Mouse (Mus musculus) kidney, adult 8-10 months (tissue): ENCODE data around the gene Il12rb2.

Experiments used
- DNase-seq, 2 experiments: peaks; one replicate each; pipeline ENCODE4 v3.0.0; 2022

Gene Il12rb2

DNA sequence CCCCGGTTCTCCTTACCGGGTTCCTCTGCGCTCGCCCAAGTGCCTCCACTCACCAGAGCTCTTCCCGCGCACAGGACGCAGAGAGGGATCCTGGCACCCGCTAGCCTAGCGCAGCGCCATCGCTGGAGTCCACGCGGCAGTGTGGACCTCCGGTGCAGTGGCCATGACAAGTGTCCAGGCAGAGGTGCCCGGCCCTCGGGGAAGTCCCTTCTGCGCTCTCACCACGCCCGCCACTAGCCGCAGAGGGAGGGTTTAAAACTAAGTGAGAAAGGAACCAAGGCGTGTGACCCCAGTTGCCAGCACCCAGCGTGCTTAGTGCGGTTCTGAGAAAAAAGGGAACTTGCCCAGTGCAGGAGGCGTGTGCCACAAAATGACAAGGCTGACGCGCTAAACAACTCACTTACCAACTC is at the start of gene Il12rb2:
TSS of gene Il12rb2 (minus strand) at position 207 of the 410 bp plus-strand sequence.
- DNase-seq: no peak

DNA sequence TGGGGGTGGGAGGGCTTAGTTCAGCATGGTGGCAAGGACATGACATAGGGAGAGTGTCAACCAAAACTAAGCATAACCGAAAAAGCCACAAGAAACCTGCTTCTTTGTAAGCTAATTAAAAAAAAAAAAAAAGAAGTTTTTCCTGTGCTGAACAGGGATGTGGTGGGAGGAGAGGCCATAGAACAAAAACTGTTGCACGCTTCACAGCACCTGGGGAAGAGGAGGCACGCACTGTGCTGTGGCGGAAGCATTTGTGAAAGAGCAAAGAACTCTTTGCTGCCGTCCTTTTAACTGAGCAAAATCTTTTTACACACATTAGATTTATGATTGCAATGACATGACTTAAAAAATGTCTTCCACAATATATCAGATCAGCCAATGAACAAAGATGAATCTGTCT is 45.8 kb upstream of the Il12rb2 start:
- DNase-seq: no peak

DNA sequence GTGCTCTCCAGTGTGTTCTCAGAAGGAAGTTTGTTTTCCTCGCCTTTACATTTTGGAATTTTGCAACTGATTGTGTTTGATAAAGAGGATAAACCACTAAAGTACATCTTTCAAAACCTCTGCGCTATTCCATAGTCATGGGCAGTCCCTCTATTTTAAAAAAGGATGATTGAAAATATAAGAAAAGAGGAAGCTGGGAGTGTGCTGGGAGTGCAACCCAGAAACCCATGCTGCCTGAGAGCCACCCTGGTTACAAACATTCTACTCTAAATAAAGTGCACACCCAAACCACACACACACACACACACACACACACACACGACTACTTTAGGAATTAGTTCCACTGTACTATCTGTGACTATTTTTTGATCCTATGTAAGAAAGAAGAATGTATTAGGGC is 40.6 kb upstream of the Il12rb2 start:
- DNase-seq: no peak

DNA sequence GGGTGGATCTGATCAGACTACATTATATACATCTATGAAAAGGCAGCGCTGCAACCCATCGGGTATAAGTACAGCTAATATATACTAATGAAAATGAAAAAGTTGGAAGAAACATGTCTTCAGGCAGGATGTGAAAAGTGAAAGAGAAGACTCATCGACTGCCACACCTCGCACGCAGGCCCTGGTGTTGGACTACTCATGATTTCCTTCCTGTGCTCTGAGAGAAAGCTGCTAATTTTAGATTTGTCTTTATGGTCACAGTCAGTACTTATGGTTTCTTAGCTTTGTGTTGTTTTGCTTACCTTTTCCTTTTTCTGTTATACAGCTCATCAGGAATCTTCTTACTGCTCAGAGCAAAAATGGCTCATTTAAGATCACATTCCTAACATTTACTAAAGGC is 39.3 kb upstream of the Il12rb2 start:
- DNase-seq: no peak

- peak; percentile 11 to 33 for DNase-seq
Observed at GRCm38 (mm10) chr6:67413378-67413777, 37.4 kb upstream of the Il12rb2 start.

DNA sequence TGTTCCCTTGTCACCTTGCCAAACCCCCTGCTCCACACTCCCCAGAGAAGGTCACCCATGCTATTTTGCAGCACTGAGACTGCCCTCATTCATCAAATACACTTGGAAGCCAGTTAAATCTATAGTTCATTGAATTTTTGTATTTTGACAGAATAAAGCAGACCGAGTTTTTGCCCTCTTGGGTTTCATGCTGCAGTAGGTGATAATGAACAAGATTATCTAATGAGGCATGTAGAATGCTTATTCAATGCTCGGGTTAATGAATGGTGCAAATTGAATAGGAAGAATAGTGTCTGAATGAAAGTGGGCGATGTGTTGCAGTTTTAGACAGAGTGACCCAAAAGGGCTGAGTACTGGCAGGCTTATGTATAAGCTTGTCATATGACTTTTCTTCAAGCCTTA is 29.3 kb upstream of the Il12rb2 start:
- DNase-seq: no peak

DNA sequence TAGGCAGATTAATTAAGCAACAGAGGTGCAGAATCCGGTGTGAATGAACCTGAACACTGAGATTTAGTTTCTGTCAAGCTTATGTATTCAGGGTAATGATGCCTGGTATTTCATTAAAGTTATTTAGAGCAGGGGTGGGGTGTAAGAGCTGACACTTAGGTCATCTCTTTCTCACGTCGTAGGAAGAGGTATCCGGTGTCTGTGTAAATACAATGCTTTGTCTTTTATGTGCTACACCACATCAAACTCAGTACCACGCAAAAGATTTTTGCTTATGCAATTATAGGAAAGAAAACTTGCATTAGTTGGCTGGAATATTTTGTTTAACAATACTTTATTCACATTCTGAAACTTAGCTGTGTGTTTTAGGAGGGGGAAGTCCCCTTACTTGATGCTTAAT is 23.6 kb upstream of the Il12rb2 start:
- DNase-seq: no peak

GRCm38 (mm10) chr6:67365785-67366184 is 10.2 kb downstream of the Il12rb2 start:
- no peak for DNase-seq

DNA sequence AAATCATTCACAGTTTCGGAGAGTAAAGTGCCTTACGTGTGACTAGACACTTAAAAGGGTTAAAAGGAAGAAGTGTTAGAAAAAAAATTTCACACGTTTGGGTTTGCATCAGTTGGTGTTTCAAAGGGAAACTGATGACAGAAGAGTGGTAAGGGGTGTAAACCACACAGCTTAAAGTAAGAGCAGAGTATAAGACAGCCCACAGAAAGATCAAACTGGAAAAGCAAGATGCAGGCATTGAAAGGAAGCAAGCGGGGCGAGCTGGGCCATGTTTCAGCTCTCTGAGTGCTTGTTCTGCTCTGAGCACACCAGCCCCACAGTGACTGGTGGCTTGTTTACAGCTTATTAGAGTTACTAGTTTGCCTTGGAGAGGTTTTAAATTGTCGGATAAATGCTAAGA is 27.9 kb downstream of the Il12rb2 start:
- DNase-seq: no peak

GRCm38 (mm10) chr6:67339494-67339893 is 36.5 kb downstream of the Il12rb2 start:
- DNase-seq: no peak

- no peak for DNase-seq
Observed at GRCm38 (mm10) chr6:67337943-67338342, 38.0 kb downstream of the Il12rb2 start.

DNA sequence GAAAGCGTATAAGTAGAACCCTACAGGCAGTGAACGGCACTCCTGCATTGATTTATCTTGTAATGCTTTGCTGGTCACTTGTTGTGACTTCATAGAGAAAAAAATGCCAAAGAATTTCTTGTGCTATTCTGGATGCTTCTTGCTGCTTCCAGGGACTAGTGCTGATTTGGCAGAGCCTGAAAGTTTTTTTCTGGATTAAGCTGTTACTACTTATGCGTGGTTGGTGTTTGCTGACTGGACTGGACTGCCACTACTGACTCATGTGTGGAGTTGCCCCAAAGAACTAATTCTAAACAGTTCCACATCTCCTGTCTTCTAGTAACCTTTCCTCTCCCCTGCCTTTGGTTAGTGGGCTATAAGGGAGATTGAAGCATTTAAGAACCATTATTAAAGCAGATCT is 52.2 kb downstream of the Il12rb2 start:
- DNase-seq: no peak

- DNase-seq: peak; percentile 46 to 75
Observed at GRCm38 (mm10) chr6:67318451-67318850, 57.5 kb downstream of the Il12rb2 start.

GRCm38 (mm10) chr6:67317827-67318338 is 58.1 kb downstream of the Il12rb2 start:
- no peak for DNase-seq

DNA sequence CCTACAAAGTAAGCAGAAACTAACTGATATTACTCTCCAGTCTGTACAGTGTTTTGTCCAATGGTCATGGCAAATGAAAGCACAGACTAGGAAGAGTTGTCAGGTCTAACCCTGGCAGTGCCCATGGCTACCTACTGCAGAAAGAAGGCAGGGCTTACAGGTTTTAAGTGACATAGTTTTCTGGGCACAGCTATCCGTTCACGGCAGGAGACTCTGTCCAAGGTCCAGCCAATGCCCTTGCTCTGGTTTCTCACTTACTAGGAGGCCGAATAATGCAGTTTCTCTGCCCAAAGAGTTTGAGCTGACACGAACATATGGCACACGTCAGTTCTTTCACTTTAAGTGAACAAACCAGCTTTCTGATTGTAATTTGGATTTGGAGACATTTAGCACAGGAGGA is 58.9 kb downstream of the Il12rb2 start:
- peak; percentile 9 to 20 for DNase-seq

DNA sequence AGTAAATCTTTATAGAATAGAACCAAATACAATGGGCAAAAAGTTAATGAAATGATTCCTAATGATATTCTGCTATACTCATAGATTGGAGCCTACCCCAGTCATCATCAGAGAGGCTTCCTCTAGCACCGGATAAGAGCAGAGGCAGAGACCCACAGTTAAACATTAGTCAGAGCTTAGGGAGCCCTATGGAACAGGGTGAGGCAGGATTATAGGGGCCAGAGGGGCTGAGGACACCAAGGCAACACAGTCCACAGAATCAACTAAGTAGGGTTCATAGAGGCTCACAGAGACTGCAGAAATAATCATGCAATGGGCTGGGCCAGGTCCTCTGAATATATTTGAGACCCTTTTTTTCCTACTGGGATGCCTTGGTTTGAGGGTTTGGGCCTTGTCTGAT is 61.3 kb downstream of the Il12rb2 start:
- no peak for DNase-seq

- no peak for DNase-seq
Observed at GRCm38 (mm10) chr6:67309752-67310151, 66.2 kb downstream of the Il12rb2 start.

- DNase-seq: no peak
Observed at GRCm38 (mm10) chr6:67308994-67309393, 67.0 kb downstream of the Il12rb2 start.

DNA sequence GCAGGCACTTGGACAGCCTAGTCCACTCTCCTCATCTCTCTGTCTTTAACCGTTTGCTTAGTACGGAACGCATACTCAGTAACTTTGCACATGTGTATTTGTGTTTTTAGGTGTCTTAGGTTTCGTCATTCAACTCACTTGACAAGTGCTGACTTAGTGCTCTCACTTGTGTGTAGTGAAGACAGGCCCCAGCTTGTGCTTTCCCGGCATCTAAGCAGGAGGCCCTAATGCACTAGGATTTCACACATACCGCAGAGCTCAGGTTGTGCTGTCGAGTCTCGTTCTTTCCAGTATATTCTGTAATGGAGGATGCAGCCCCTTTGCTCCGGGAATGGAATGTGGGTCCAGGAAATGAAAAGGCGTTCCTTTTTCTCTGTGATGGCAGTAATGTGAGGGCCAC is 72.8 kb downstream of the Il12rb2 start:
- no peak for DNase-seq

- peak in 1 of 2 experiments; percentile 12 for DNase-seq
Observed at GRCm38 (mm10) chr6:67302471-67302870, 73.5 kb downstream of the Il12rb2 start.

DNA sequence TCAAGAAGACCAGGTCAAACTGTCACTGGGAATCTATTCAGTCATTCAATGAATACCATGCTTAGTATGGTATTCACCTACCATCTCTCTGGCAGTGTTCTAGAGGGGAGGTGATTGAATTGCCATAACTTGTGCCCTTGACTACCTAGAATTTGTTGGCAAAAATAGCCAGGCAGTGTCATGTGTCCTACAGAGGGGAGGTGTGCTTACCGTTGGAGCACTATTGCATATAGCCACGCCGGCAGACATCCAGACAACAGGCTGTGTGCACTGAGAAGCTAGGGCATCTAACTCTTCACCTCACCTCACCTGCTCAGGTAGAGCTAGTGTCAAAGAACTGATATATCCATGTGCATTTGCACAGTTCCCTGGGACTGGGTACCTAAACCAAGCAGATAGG is 74.8 kb downstream of the Il12rb2 start:
- no peak for DNase-seq

- peak; percentile 9 to 40 for DNase-seq
Observed at GRCm38 (mm10) chr6:67300710-67301163, 75.3 kb downstream of the Il12rb2 start.

- peak; percentile 58 to 65 for DNase-seq
Observed at GRCm38 (mm10) chr6:67300300-67300699, 75.7 kb downstream of the Il12rb2 start.

- no peak for DNase-seq
Observed at GRCm38 (mm10) chr6:67298742-67299141, 77.2 kb downstream of the Il12rb2 start.

DNA sequence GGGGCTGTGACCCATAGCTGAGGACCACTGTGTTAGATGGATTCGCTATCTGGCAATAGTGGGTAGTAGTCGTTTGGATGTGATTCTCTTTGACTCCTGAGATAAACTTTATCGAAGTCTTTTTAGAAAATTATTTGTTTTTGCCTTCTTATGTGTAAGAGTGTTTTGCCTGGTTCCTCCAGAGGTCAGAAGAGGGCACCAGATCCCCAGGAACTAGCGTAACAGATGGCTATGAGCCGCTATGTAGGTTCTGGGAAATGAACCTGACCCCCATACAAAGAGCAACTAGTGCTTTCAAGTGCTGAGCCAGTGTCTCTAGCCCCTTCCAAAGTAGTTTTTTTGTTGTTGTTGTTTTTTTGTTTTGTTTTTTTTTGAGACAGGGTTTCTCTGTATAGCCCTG is 79.9 kb downstream of the Il12rb2 start:
- peak; percentile 5 to 24 for DNase-seq
